Mouse (Mus musculus) heart, postnatal 0 days (tissue): ENCODE data around the gene Clybl.

Experiments used
- CTCF ChIP-seq: IDR thresholded peaks from 2 replicates; pipeline ENCODE4 v1.5.1; 2016; ENCODE audit warnings: antibody characterized with exemption, control low read depth, low read depth
- EP300 ChIP-seq: IDR thresholded peaks from 2 replicates; pipeline ENCODE4 v1.6.1; 2016; ENCODE audit warnings: antibody characterized with exemption, low read depth

GRCm38 (mm10) chr14:122256261-122256634 is 74.7 kb downstream of the Clybl start:
- TF ChIP-seq EP300 (no peak), CTCF (no peak)
